Mouse (Mus musculus) hindbrain, embryonic 15.5 days (tissue): ENCODE measurements around the gene Rangap1. TPM values are rescaled to one million over a fixed set of nuclear protein-coding genes. Genes with fewer than 3 reads are reported as not detected.
"Not testable (repeated sequence)": the region's sequence is repeated elsewhere in the genome, so short reads cannot be mapped to it uniquely, and the experiment has no call there.

Experiments used
- ATAC-seq: fragments of 200-750 bp; cut with Nextera tagmentation; 2 replicates; pipeline ENCODE4 v1.8.0; 2017; ENCODE audit warnings: low read depth, moderate number of reproducible peaks, moderate TSS enrichment; ENCODE audit not compliant: low FRiP score
- H3K27ac ChIP-seq: fragments of 300-500 bp; sonication (generic); replicated peaks from 2 replicates; pipeline ENCODE4 v1.5.1; 2015; ENCODE audit warnings: mild to moderate bottlenecking, inconsistent platforms
- H3K27me3 ChIP-seq: fragments of 300-500 bp; sonication (generic); 2 replicates; pipeline ENCODE4 v1.6.1; 2015; ENCODE audit warnings: control low read depth, inconsistent platforms
- H3K36me3 ChIP-seq: fragments of 300-500 bp; sonication (generic); 2 replicates; pipeline ENCODE4 v1.6.1; 2015; ENCODE audit warnings: control low read depth, inconsistent platforms
- H3K4me1 ChIP-seq: fragments of 300-500 bp; sonication (generic); replicated peaks from 2 replicates; pipeline ENCODE4 v1.6.1; 2015; ENCODE audit warnings: control low read depth, inconsistent platforms
- H3K4me2 ChIP-seq: fragments of 300-500 bp; sonication (generic); 2 replicates; pipeline ENCODE4 v1.6.1; 2015; ENCODE audit warnings: moderate library complexity, mild to moderate bottlenecking, inconsistent platforms
- H3K4me3 ChIP-seq: fragments of 300-500 bp; sonication (generic); 2 replicates; pipeline ENCODE4 v1.5.1; 2015; ENCODE audit warnings: mild to moderate bottlenecking, inconsistent platforms
- H3K9ac ChIP-seq: fragments of 300-500 bp; sonication (generic); 2 replicates; pipeline ENCODE4 v1.6.1; 2015; ENCODE audit warnings: inconsistent platforms
- H3K9me3 ChIP-seq: fragments of 300-500 bp; sonication (generic); 2 replicates; pipeline ENCODE4 v1.6.1; 2016; ENCODE audit warnings: control low read depth, inconsistent platforms
- WGBS: fragments of 180-500 bp; shearing (Covaris S2); methylation state at CpG from one replicate; pipeline ENCODE4 v1.1.7; 2015; 5-methylcytosine and 5-hydroxymethylcytosine counted together
- polyA plus RNA-seq: library from polyadenylated mRNA; unstranded; fragments of >200 nt; fragmentation: Nextera tagmentation; extraction: Ambion mirVana; gene quantifications from 2 replicates; pipeline ENCODE4 v1.2.1, GENCODE M21; 2015

Rangap1 gene
- polyA plus RNA-seq, 1 experiment from 2014 or later, result 157 TPM

DNA sequence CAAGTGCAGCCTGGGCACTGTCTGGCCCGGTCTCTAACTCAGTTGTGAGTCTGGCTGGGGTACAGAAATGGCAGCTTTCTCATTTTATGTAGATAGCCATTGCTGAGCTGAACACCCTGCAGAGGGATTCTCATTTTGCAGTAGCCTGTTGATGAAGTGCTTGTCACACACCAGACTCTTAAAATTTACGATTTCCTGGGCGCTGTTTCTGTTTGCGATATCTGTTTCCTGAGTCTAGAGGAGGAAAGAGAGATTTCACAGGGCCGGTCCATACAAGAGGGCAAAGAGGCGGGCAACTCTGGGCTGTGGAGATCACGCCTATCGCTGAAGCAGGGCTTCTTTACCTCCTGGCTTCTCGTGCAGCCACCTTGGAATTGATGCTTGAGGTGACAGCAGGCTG lies 20.3 kb upstream of the Rangap1 start:
- Histone ChIP-seq H3K9ac (no peak overlapping the region), H3K4me2 (no peak overlapping the region), H3K27ac (no peak overlapping the region), H3K36me3 (peaks cover 16% of the 10 kb centered on the region), H3K4me1 (no peaks in the 10 kb centered on the region), H3K9me3 (no peaks in the 10 kb centered on the region), H3K4me3 (no peak overlapping the region), H3K27me3 (no peaks in the 10 kb centered on the region)
- ATAC-seq, result no peak
- WGBS, result 90% methylated on average over 9 of the region's 9 CpGs

DNA sequence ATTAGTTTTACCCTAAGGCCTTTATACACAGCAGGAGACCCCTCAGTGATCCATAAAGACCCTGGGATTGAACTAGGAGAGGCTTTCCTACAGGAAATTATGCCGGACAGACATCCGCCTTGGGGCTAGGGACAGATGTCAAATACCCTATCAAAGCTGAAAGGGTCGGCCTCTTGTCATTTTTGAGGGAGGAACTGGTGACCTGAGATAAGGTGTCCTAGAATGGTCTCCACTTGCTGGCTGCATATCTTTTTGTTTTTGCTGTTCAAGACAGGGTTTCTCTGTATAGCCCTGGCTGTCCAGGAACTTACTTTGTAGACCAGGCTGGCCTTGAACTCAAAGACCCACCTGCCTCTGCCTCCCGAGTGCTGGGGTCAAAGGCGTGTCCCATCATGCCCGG lies 19.2 kb upstream of the Rangap1 start:
- H3K27ac ChIP-seq, result no peak overlapping the region
- no peak overlapping the region for H3K4me2 ChIP-seq
- H3K4me1 ChIP-seq, result no peaks in the 10 kb centered on the region
- no peak for ATAC-seq
- H3K36me3 ChIP-seq, result peaks cover 9% of the 10 kb centered on the region
- H3K9me3 ChIP-seq, result no peaks in the 10 kb centered on the region
- 87% methylated on average over 6 of the region's 6 CpGs for WGBS
- H3K27me3 ChIP-seq, result no peaks in the 10 kb centered on the region
- no peak overlapping the region for H3K9ac ChIP-seq
- H3K4me3 ChIP-seq, result no peak overlapping the region

DNA sequence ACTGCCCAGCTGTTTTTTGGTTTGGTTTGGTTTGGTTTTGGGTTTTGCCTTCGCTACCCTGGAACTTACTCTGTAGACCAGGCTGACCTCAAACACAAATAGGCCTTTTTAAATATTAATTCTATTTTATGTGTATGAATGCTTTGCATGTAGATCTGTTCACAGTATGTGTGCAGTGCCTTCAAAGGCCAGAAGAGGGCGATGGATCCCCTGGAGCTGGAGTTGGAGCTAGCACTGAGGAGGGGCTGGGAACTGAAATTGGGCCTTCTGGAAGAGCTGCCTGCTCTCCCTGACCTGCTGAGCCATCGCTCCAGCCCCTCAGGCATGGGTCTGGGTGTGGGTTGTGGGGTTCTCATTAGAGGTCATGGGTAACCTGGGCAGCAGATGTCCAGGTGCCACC lies 16.6 kb upstream of the Rangap1 start:
- H3K27ac ChIP-seq, result no peak overlapping the region
- no peaks in the 10 kb centered on the region for H3K9me3 ChIP-seq
- no peaks in the 10 kb centered on the region for H3K36me3 ChIP-seq
- no peaks in the 10 kb centered on the region for H3K4me1 ChIP-seq
- no peak for ATAC-seq
- H3K27me3 ChIP-seq, result no peaks in the 10 kb centered on the region
- 88% methylated on average over 3 of the region's 3 CpGs for WGBS
- no peak overlapping the region for H3K4me2 ChIP-seq
- H3K4me3 ChIP-seq, result no peak overlapping the region
- H3K9ac ChIP-seq, result no peak overlapping the region

DNA sequence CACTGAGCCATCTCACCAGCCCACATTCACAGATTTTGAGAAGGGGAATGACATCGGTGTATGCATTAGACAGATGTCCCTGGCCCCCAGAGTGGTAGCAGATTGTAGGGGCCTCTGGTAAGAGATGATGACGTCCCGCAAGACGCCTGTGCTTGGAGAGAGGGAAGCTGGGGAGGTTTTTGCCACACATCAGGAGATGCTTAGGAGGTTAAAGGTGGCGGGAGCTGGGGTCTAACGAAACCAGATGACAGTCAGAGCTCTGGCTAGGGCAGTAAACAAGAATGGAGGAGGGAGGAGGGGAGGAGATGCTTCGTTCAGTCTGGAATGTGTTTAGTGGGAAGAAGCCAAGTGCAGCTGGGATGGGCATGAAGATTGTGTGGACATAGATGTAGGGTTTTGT lies 16.1 kb upstream of the Rangap1 start:
- no peak overlapping the region for H3K4me3 ChIP-seq
- no peaks in the 10 kb centered on the region for H3K4me1 ChIP-seq
- no peaks in the 10 kb centered on the region for H3K9me3 ChIP-seq
- no peaks in the 10 kb centered on the region for H3K36me3 ChIP-seq
- WGBS, result 89% methylated on average over 7 of the region's 7 CpGs
- no peak for ATAC-seq
- no peak overlapping the region for H3K27ac ChIP-seq
- no peak overlapping the region for H3K4me2 ChIP-seq
- H3K27me3 ChIP-seq, result no peaks in the 10 kb centered on the region
- H3K9ac ChIP-seq, result no peak overlapping the region

DNA sequence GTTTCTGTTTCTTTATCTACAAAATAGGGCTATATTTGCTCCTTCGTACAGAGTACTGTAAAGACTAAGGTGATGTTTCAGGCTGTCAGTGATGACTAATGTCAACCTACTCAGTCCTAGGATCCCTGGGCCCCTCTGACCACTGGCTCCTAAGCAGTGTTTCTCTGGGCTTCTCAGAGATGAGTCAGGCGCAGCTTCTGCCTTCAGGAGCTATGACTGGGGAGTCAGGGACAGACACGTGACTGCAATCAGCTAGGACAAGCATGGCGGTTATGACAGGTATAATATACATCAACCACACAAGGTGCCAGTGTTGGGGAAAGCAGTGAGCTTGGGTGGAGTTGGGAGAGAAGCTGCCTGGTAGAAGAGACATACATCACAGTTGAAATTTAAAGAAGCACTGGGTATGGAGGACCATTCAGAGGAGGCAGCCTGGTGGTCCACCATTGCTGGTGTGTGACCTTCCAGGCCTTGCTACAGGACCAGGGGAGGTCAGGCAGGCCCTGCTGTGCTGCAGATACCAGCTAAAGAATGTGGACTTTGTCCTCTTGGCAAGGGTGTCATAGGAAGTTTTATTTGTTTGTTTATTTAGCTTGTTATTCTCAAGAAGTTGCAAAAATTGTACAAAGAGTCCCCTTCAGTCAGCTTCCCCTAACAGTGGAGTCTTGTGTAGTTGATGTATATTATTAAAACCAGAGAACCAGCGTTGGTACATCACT lies 15.2 kb upstream of the Rangap1 start:
- Histone ChIP-seq H3K4me1 (no peaks in the 10 kb centered on the region), H3K27ac (no peak overlapping the region), H3K36me3 (no peaks in the 10 kb centered on the region), H3K4me3 (no peak overlapping the region), H3K9ac (no peak overlapping the region), H3K27me3 (no peaks in the 10 kb centered on the region), H3K4me2 (no peak overlapping the region), H3K9me3 (no peaks in the 10 kb centered on the region)
- 93% methylated on average over 5 of the region's 5 CpGs for WGBS
- no peak for ATAC-seq

DNA sequence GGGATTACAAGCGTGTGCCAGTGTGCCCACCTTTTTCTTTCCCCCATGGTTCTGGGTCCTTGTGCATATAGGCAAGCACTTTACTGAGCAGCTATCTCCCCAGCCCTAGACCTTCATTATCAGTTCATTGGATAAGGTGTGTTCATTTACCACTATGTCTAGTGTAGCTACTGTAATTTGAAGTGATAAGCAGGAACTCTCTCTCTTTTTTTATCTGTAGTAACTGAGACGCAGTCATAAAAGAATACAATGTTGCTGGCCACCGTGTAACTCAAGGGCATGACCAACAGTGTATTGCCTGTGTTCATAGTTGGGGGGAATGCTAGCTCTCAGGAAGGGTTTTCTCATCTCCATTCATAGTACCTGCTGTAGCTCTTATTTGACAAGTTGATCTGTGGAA lies 14.2 kb upstream of the Rangap1 start:
- no peak overlapping the region for H3K4me2 ChIP-seq
- no peaks in the 10 kb centered on the region for H3K36me3 ChIP-seq
- no peaks in the 10 kb centered on the region for H3K4me1 ChIP-seq
- no peak overlapping the region for H3K27ac ChIP-seq
- no peaks in the 10 kb centered on the region for H3K9me3 ChIP-seq
- WGBS, result 96% methylated on average over 3 of the region's 3 CpGs
- H3K4me3 ChIP-seq, result no peak overlapping the region
- ATAC-seq, result no peak
- no peak overlapping the region for H3K9ac ChIP-seq
- no peaks in the 10 kb centered on the region for H3K27me3 ChIP-seq

DNA sequence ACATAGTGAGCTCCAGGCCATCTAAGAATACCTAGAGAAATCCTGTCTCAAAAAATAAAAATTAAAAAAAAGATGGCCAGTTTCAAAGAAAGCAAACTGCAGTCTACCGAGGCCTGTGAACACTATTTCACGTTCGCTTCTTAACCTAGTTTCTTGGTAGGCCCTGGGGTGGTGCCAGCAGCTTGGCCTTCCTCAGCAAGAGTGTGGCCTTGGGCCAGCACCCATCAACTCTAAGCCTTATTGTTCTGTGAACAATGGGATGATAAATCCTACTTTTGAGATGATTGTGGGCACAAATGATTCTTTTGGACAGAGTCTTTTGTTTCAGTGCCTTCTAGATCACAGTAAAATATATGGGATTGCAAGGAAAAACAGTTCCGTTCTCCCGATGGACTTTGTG lies 13.4 kb upstream of the Rangap1 start:
- Histone ChIP-seq H3K36me3 (no peaks in the 10 kb centered on the region), H3K9ac (no peak overlapping the region), H3K4me3 (no peak overlapping the region), H3K27ac (no peak overlapping the region), H3K4me2 (no peak overlapping the region), H3K4me1 (no peaks in the 10 kb centered on the region), H3K27me3 (no peaks in the 10 kb centered on the region), H3K9me3 (no peaks in the 10 kb centered on the region)
- WGBS, result 71% methylated on average over 5 of the region's 5 CpGs
- no peak for ATAC-seq

DNA sequence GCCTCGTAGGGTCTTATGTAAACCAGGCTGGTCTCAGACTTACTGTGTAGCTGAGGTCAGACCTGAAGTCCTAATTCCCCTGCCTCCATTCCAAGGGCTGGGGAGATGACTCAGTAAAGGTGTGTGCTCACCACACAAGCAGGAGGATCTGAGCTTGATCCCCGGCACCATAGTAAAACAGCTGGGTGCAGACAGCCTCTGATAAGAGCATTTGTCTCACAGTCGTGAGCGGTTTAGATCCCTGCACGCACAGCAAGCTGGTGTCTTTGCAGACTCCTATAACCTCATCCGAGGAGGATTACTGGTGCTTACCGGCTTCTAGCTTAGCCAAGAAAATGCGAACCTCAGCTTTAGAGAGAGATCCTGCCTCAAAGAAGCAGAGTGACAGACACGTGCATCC lies 8.3 kb upstream of the Rangap1 start:
- Histone ChIP-seq H3K4me1 (peaks cover 7% of the 10 kb centered on the region), H3K27ac (no peak overlapping the region), H3K9me3 (no peaks in the 10 kb centered on the region), H3K4me2 (no peak overlapping the region), H3K27me3 (no peaks in the 10 kb centered on the region), H3K36me3 (no peaks in the 10 kb centered on the region), H3K4me3 (no peak overlapping the region), H3K9ac (no peak overlapping the region)
- WGBS, result 95% methylated on average over 9 of the region's 9 CpGs
- no peak for ATAC-seq

DNA sequence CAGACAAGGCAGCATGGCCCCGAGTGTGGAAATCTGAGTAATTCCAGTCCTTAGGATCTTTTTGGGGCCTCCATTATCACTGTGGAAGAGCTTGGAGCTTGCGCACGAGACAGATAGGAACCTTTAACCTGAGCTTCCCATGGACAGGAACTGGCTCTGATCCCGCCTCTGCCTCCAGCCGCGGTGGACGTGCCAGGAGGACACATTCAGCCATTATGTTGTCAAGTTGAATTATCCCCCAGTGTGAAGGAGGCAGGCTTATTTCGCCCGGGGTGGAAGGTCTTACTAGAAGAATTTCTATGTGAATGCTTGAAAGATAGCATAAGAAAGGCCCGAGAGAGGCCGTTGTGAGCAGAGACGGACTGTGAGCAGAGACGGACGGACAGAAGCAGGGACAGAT lies 4.4 kb upstream of the Rangap1 start:
- H3K4me1 ChIP-seq, result peaks cover 22% of the 10 kb centered on the region
- WGBS, result 56% methylated on average over 14 of the region's 14 CpGs
- ATAC-seq, result no peak
- H3K9ac ChIP-seq, result no peak overlapping the region
- H3K36me3 ChIP-seq, result no peaks in the 10 kb centered on the region
- H3K9me3 ChIP-seq, result no peaks in the 10 kb centered on the region
- 0 out of 2 replicates have a peak overlapping the region, but pooled peaks have one; percentile 22 for H3K27ac ChIP-seq
- no peak overlapping the region for H3K4me3 ChIP-seq
- no peak overlapping the region for H3K4me2 ChIP-seq
- no peaks in the 10 kb centered on the region for H3K27me3 ChIP-seq

DNA sequence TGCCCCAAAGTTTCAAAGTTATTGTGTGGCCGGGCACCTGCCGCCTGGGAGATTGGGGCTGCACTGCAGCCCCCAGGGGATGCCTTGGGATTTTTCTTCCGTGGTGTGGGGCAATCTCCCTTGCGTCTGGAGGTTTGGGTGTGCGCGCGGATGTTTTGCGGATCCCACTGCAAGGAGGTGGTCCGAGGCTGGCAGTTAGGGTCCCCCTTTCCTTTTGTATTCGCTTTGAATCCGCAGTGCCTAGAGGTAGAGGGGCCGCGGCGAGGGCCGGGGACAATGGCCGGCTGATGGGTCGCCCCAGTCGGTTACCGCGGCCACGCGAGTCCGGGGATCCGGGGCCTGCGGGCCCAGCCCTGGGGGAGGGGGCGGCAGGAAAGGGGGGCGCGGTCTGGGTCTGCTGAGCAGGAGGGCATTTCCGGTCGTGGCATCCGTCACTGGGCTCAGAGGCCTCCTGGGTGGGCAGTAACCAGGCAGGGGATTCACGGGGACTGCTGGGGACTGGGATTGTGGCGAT lies 328 bp upstream of the Rangap1 start:
- Histone ChIP-seq H3K9me3 (no peaks in the 10 kb centered on the region), H3K27me3 (no peaks in the 10 kb centered on the region), H3K4me2 (peak overlapping the region; percentile 84), H3K27ac (peak overlapping the region; percentile 95), H3K4me1 (peaks cover 29% of the 10 kb centered on the region), H3K36me3 (no peaks in the 10 kb centered on the region), H3K4me3 (peak overlapping the region; percentile 87), H3K9ac (peak overlapping the region; percentile 94)
- under 1% methylated on average over 31 of the region's 33 CpGs for WGBS
- peak; percentile 82 for ATAC-seq

DNA sequence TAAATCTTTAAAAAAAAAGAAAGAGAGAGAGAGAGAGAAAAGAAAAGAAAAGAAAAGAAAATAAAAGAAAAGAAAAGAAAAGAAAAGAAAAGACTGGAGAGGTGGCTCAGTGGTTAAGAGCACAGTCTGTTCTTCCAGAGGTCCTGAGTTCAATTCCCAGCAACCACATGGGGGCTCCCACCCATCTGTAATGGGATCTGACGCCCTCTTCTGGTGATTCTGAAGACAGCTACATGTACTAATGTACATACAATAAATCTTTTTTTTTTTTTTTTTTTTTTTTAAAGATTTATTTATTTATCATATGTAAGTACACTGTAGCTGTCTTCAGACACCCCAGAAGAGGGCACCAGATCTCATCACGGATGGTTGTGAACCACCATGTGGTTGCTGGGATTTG lies 3.0 kb downstream of the Rangap1 start:
- not testable (repeated sequence) for H3K4me3 ChIP-seq, ATAC-seq, H3K4me2 ChIP-seq, H3K27me3 ChIP-seq, H3K27ac ChIP-seq, H3K9ac ChIP-seq, H3K9me3 ChIP-seq, H3K36me3 ChIP-seq
- WGBS, result 50% methylated on average over 2 of the region's 2 CpGs
- H3K4me1 ChIP-seq, result peaks cover 19% of the 10 kb centered on the region

DNA sequence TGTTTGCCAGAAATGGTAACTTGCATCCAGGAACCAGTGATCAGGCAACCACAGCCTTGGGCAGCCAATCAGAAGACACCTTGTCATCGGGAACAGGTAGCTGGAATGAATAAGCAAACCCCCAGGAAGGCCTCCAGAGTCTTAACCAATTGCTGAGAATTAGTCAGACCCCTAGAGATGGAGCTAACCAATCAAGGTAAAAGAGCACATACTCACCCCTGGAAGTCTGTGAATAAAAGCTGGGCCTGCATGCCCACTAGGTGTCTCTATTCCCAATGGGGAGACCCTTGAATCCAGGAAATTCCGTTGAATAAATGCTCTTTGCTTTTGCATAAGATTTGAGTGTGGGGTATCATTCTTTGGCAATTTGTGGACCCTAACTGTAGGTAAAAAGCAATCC lies 5.4 kb downstream of the Rangap1 start:
- H3K4me3 ChIP-seq, result no peak overlapping the region
- no peaks in the 10 kb centered on the region for H3K36me3 ChIP-seq
- H3K9me3 ChIP-seq, result no peaks in the 10 kb centered on the region
- H3K27me3 ChIP-seq, result no peaks in the 10 kb centered on the region
- no peak overlapping the region for H3K4me2 ChIP-seq
- 18% methylated on average over 2 of the region's 2 CpGs for WGBS
- no peak overlapping the region for H3K9ac ChIP-seq
- ATAC-seq, result no peak
- peaks cover 7% of the 10 kb centered on the region for H3K4me1 ChIP-seq
- no peak overlapping the region for H3K27ac ChIP-seq

DNA sequence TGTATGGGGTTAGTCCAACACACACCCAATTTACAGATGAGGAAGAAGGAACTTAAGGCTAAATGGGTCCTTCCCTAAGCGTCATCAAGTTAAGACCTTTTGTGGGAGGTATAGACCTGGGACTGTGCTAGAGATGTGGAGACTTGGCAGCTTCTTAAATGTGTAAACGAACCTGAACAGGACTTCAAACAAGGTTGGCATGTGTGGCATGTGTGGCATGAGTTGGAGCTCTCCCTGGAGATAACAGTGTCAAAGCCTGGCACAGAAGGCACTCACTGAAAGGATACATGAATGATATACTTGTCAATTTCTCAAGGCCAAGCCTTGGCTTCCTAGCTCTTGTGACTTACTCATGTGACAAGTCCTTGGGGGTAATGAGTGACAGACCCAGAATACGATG lies 6.0 kb downstream of the Rangap1 start:
- Histone ChIP-seq H3K9me3 (no peaks in the 10 kb centered on the region), H3K36me3 (no peaks in the 10 kb centered on the region), H3K27me3 (no peaks in the 10 kb centered on the region), H3K27ac (no peak overlapping the region), H3K4me1 (peaks cover 4% of the 10 kb centered on the region), H3K9ac (no peak overlapping the region), H3K4me3 (no peak overlapping the region), H3K4me2 (no peak overlapping the region)
- WGBS, result 83% methylated on average over 3 of the region's 3 CpGs
- no peak for ATAC-seq
